Mouse (Mus musculus): Measurements from ENCODE around the gene Zswim3. TPM values are rescaled to one million over a fixed set of nuclear protein-coding genes. Genes with fewer than 3 reads are reported as not detected.

Gene Zswim3
- 4.4 and 4.9 TPM in 2 replicates for polyA plus RNA-seq (2012; rRNA removed)

DNA sequence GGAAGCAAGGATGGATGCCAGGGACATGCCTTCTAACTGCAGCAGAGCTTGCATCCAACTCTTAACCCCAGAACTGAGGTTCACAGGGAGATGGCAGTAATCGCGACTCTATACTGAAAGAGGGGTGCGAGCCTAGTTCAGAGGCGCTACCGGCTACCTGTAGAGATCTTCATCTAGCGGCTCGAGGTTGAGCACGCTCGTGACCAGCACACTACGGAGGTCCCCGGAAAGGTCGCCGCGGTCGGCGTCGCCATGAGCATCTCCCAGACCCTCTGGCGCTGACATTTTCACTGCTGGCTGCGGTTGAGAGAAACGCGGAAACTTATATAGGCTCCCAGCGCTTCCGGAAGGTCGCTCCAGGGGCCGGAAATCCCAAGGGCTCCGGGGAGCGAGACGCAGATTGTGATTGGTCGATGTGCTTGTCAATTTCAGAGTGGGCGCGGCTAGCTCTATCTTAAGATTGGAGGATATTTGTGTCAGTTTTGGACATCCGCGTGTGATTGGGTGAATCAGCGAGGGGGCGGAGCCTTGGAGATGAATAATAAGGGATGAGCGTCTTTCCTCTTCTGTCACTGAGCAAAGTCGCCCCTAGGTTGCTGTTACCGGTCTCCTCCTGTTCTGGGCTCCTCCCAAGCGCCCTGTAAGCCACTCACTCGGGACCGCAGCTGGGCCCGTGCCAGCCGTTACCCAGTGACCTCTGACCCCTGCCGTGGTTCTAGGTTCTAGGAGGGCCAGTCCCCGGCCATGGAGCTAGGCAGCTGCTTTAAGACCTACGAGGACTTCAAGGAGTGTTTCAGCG, at the start of gene Zswim3, which contains the start of gene Acot8:
Gene Zswim3 (plus strand): TSS at position 566 of the 799 bp plus-strand sequence.
Gene Acot8 (minus strand): TSS at position 350 of the 799 bp plus-strand sequence.

DNA sequence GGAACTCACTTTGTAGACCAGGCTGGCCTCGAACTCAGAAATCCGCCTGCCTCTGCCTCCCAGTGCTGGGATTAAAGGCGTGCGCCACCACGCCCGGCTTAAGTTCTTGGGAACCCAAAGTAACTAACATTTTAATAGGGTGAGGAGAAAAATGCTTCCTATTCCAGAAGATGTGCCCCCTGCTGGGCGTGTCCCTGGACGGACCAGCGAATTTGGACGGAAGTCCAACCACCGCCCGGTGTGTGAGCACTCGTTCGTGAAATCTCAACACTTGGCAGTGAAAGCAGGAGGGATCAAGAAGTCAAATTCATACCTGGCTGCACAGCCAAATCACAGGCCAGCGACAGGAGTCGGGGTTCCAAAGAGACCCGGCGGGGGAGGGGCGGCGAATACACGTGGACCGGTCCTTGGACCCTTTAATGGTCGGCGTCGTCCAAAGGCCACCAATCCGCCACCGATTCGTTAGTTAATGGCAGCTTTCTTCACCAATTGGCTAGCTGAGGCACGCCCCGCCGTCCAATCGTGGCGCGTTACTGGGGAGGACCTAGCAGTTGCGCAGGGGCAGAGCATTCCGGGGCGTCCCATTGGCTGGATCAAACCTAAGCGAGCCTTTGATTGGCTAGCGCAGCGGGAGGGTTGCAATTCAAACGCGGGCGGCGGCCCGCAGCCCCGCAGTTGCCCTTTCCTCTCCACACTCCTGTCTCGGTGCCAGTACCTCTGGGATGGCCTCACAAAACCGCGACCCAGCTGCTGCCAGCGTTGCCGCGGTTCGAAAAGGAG, 35.5 kb upstream of the Zswim3 start, which contains the start of gene Ube2c:
Gene Ube2c (plus strand): TSS at position 641 of the 780 bp plus-strand sequence.

DNA sequence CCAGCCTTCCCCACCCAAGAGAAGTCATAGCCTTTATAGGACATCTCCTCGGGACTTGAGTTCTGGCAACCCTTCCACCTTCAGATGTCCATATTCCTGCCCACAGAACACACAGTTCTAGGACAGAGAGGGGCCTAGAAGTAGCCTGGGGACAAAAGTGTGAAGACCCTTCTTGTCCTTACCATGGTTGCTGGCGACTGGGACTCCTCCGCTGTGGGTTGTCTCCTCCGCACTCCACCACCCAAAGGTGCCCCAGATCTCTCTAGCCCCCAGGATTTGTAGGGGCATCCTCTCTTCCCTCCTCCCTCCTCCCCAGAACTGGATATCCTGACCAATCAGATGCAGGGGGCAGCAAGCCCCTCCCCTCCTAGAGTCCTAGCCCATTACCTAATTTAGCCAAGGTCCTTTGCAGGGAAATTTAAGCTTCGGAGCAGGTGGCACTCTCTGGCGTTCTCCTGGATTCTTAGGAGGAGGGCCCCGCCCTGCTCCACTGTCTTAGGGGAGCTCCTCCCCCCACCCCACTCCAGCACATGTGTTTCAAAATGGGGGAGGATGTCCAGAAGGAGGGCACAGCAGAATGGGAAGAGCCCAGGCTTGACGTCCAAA, 25.3 kb upstream of the Zswim3 start, which contains the start of gene Tnnc2:
Gene Tnnc2 (minus strand): TSS at position 487 of the 606 bp plus-strand sequence.

DNA sequence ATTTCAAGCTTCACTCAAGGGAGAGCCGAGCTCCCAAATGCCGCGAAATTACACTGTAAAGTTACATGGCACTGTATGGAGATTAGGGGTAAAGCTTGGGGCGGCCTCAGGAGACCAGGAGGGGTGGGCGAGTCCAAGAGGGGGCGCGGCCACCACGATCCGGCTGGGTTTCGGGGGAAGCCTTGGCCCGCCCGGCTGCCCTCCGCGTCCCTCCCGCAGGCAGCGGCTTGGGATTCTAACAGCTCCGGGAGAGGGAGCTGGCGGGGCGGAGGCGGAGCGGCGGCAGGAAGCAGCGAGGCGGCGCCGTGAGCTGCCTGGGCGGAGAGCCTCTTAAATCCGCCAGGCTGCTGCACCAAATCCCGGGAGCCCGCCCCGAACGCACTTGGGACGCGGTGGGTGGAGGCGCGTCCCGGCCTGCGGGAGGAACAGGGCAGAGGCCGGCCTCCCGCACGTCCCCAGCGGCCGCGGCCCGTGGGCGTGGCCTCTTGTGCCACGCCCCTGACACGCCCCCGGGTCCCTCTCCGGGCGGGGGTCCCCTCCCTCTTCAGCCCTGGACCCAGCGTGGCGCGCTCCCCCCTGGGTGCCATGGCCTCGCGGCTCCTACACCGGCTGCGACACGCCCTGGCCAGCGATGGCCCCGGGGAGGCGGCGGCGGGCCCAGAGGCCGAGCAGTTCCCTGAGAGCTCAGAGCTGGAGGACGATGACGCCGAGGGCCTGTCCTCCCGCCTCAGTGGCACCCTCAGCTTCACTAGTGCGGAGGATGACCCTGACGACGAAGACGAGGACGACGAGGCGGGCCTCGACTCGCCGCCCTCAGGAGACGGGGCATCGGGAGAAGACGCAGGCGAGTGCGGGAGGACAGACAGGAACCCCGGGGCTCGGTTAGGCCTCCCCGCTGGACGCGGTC, 19.2 kb upstream of the Zswim3 start, which contains the start of gene Snx21:
Gene Snx21 (plus strand): TSS at position 343 of the 907 bp plus-strand sequence.

DNA sequence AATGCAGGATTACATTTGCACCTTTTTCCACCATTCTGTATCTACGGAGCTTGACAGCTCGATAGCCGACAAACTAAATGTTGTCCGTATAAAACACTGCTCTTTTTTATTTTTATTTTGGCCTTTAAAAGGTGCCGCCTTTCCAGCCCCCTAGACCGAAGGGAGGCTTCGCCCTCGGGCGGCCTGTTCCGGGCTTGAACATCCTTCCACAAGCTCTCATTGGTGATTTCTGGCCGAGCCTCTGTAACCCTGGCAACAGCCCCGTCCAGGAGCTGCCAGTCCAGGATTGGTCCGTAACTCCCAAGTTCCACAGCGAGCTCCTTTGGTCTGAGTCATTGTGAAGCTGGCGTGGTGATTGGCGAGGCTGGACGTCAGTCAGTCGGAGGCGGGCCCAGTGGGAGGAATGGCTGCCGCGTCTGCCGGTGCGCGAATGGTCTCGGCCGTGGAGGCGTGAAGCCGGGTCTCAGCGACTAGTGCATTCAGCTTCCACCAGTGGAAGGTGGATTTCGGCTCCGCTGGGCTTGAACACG, 17.8 kb downstream of the Zswim3 start, which contains the start of gene Zswim1:
Gene Zswim1 (plus strand): TSS at position 51 of the 530 bp plus-strand sequence.

DNA sequence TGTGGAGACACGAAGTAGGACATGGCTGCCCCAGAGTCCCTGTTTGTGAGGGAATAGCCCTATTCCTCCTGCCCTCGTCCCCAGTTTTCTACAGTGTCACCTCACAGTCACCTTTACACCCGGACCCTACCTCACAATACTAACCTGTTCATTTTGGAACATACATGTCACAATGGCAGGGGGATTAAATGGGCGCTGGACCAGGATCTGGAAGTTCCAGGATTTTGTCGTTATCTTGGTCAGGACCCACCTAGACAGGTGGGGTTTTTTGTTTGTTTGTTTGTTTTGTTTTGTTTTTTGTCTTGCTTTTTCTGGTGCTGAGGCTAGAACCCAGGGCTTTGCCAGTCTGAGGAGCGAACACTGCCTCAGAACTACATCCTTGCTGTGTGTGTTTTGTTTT, 23.5 kb downstream of the Zswim3 start, which contains the start of gene Spata25:
Gene Spata25 (minus strand): TSS at position 101 of the 400 bp plus-strand sequence.

DNA sequence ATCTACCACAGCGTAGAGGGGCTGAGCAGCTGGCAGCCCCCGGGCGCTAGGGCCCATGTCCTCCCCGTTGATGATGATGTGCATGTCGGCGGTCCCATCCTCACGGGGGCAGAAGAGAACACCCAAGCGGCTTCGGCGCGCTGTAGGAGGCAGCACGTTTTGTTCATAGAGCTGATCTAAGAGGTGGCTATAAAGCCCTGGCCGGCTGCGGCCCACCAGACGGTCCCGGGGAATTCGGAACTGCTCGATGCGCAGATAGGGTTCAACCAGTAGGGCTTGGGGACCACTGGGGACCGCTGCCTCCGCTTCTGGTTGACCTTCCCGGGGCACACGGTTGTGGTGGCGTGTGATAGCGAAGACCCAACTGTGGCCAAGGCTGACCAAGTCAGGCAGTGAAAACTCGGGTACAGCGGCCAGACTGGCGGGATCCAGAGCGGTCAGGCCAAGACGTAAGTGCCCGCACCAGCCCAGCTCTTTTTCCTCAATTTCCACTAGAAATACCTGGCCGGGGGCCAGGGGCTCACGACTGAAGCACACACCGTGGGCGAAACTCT, 27.9 kb downstream of the Zswim3 start, which contains the start of gene Ctsa:
Gene Ctsa (plus strand): TSS at position 126 of the 554 bp plus-strand sequence.

DNA sequence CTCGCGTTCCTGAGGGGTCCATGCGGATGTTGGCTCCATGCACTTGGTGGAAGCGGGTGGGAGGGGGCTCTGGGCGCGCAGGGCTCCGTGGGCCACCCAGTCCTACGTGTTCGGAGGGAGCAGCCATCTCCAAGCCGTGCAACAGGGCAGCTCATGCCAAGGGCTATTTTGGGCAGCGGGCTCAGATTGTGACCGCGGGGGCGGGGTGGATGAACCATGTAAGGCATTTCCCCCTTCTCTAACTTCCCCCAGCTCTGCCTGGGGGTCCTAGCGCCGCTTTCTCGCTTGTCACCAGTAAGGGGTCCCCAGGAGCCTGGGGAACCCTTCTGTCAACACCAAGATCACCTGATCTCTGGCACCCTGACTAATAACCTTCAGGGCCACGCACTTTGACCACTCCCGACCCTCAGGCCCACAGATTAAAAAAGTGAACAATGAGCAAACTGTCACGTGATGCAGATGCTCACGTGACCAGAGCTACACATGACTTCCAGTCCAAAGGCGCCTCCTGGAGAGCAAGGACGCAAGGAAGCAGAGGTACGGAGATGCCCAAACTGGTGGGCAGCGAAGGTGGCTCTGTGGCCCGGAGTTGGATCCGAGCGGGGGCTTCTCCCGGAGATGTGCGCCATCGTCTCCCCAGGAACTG, 28.5 kb downstream of the Zswim3 start, which contains the start of gene Neurl2:
Gene Neurl2 (minus strand): TSS at position 143 of the 646 bp plus-strand sequence.

DNA sequence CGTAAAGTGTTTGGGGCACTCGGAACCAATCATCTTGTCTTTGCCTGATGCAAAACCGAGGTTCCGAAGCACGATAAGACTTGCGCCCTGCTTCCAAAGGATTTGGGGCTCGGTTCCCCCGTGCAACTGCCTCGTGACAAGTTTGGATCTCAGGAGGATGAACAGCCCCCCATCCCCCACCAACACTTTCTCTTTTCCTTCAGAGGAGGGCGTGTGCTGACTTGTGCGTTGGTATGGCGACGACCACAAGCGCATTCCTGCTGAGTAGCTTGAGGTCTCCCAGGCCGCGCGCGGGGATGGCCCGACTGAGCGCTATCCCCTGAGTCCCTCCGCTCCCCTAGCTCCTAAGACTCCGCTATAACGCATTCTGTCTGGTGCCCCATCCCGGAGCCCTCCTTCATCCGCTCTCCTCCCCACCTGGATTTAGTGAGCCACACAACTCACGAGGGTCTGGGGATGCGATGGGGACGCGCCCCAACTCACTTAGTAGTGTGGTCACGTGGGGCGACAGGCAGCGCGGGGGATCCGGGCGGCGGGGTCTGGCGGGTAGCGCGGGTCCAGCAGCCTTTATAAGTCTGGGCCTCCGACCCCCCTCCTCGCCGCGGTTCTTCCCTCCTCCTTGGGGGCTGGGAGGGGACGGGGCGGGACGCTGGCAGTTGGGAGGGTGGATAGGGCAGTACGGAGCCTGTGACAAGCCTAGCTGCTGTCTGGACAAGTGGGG, 52.4 kb downstream of the Zswim3 start, which contains the start of gene Pltp:
Gene Pltp (minus strand): TSS at position 611 of the 721 bp plus-strand sequence.

Other genes starting within 250 kb of the Zswim3 start
- gene Wfdc2, start 242.7 kb upstream of the Zswim3 start, polyA plus RNA-seq (2012; rRNA removed), result 222 and 266 TPM in 2 replicates
- not detected in 2 replicates for gene Spint3, start 231.6 kb upstream of the Zswim3 start, polyA plus RNA-seq (2012; rRNA removed)
- 1.2 TPM in 2 replicates for gene Wfdc6a, start 219.7 kb upstream of the Zswim3 start, polyA plus RNA-seq (2012; rRNA removed)
- gene Eppin, start 211.5 kb upstream of the Zswim3 start, polyA plus RNA-seq (2012; rRNA removed), result 1.6 and 1.7 TPM in 2 replicates
- 0.36 and 0.62 TPM in 2 replicates for gene Wfdc6b, start 191.6 kb upstream of the Zswim3 start, polyA plus RNA-seq (2012; rRNA removed)
- gene Wfdc8, start 191.5 kb upstream of the Zswim3 start, polyA plus RNA-seq (2012; rRNA removed), result 1.0 and 1.4 TPM in 2 replicates
- 0.33 TPM in 1 of 2 replicates, not detected in the other for gene Wfdc16, start 166.3 kb upstream of the Zswim3 start, polyA plus RNA-seq (2012; rRNA removed)
- gene Wfdc10, start 149.1 kb upstream of the Zswim3 start, polyA plus RNA-seq (2012; rRNA removed), result 44.5 and 78.3 TPM in 2 replicates
- not detected in 2 replicates for gene Wfdc9, start 148.5 kb upstream of the Zswim3 start, polyA plus RNA-seq (2012; rRNA removed)
- not detected in 2 replicates for gene Wfdc11, start 131.0 kb upstream of the Zswim3 start, polyA plus RNA-seq (2012; rRNA removed)
- 0.49 and 0.74 TPM in 2 replicates for gene Wfdc13, start 120.0 kb upstream of the Zswim3 start, polyA plus RNA-seq (2012; rRNA removed)
- not detected in 2 replicates for gene Spint4, start 106.6 kb upstream of the Zswim3 start, polyA plus RNA-seq (2012; rRNA removed)
- not detected in 2 replicates for gene Spint5, start 89.8 kb upstream of the Zswim3 start, polyA plus RNA-seq (2012; rRNA removed)
- gene Wfdc3, start 59.2 kb upstream of the Zswim3 start, polyA plus RNA-seq (2012; rRNA removed), result 1.3 and 2.9 TPM in 2 replicates
- gene Dnttip1, start 59.1 kb upstream of the Zswim3 start, polyA plus RNA-seq (2012; rRNA removed), result 70.1 and 74.7 TPM in 2 replicates
- 63.8 and 111 TPM in 2 replicates for gene Ube2c, start 35.2 kb upstream of the Zswim3 start, polyA plus RNA-seq (2012; rRNA removed)
- 0.77 TPM in 1 of 2 replicates, not detected in the other for gene Tnnc2, start 25.1 kb upstream of the Zswim3 start, polyA plus RNA-seq (2012; rRNA removed)
- 62.2 and 74.1 TPM in 2 replicates for gene Snx21, start 19.3 kb upstream of the Zswim3 start, polyA plus RNA-seq (2012; rRNA removed)
- 55.4 and 62.0 TPM in 2 replicates for gene Acot8, start 216 bp upstream of the Zswim3 start, polyA plus RNA-seq (2012; rRNA removed)
- 16.5 and 18.3 TPM in 2 replicates for gene Zswim1, start 17.6 kb downstream of the Zswim3 start, polyA plus RNA-seq (2012; rRNA removed)
- 0.44 and 0.46 TPM in 2 replicates for gene Spata25, start 23.4 kb downstream of the Zswim3 start, polyA plus RNA-seq (2012; rRNA removed)
- 262 and 403 TPM in 2 replicates for gene Ctsa, start 27.8 kb downstream of the Zswim3 start, polyA plus RNA-seq (2012; rRNA removed)
- gene Neurl2, start 28.4 kb downstream of the Zswim3 start, polyA plus RNA-seq (2012; rRNA removed), result 15.8 and 20.4 TPM in 2 replicates
- gene Pltp, start 52.6 kb downstream of the Zswim3 start, polyA plus RNA-seq (2012; rRNA removed), result 173 and 213 TPM in 2 replicates
- 46.6 and 47.4 TPM in 2 replicates for gene Pcif1, start 74.2 kb downstream of the Zswim3 start, polyA plus RNA-seq (2012; rRNA removed)
- 43.6 and 45.0 TPM in 2 replicates for gene Zfp335, start 106.7 kb downstream of the Zswim3 start, polyA plus RNA-seq (2012; rRNA removed)
- 9.3 and 10.8 TPM in 2 replicates for gene Mmp9, start 135.7 kb downstream of the Zswim3 start, polyA plus RNA-seq (2012; rRNA removed)
- gene Slc12a5, start 155.7 kb downstream of the Zswim3 start, polyA plus RNA-seq (2012; rRNA removed), result 4.0 and 4.2 TPM in 2 replicates
- gene Ncoa5, start 229.8 kb downstream of the Zswim3 start, polyA plus RNA-seq (2012; rRNA removed), result 42.2 and 48.5 TPM in 2 replicates

Measured in ovary, adult 2 months (tissue).